Mouse (Mus musculus) embryonic fibroblast, embryonic 13.5 days (primary cell): ENCODE measurements around the gene Gprasp1. TPM values are rescaled to one million over a fixed set of nuclear protein-coding genes. Genes with fewer than 3 reads are reported as not detected.
"Not testable (repeated sequence)": the region's sequence is repeated elsewhere in the genome, so short reads cannot be mapped to it uniquely, and the experiment has no call there.

Experiments used
- H3K27ac ChIP-seq: 2 replicates; pipeline ENCODE4 v1.5.1; 2012; ENCODE audit warnings: low read length, control low read depth, inconsistent platforms; ENCODE audit not compliant: insufficient read depth
- H3K4me1 ChIP-seq: 2 replicates; pipeline ENCODE4 v1.6.1; 2011; ENCODE audit warnings: low read length; ENCODE audit not compliant: control insufficient read depth, insufficient read depth
- H3K4me3 ChIP-seq: 2 replicates; pipeline ENCODE4 v1.5.1; 2011; ENCODE audit warnings: mild to moderate bottlenecking, control low read depth, low read length; ENCODE audit not compliant: insufficient read depth
- CTCF ChIP-seq: IDR thresholded peaks from 2 replicates; pipeline ENCODE4 v1.5.1; 2011; ENCODE audit warnings: mild to moderate bottlenecking, control low read depth, low read length, moderate library complexity, borderline replicate concordance; ENCODE audit not compliant: insufficient read depth
- POLR2A ChIP-seq: IDR thresholded peaks from 2 replicates; pipeline ENCODE4 v1.6.1; 2011; ENCODE audit warnings: low read depth, mild to moderate bottlenecking, control low read depth, low read length, moderate library complexity
- polyA plus RNA-seq: library from polyadenylated mRNA; stranded (reverse); fragments of >200 nt; gene quantifications from 2 replicates; pipeline ENCODE4 v1.2.4, GENCODE M21; 2011; ENCODE audit warnings: low read depth; ENCODE audit not compliant: missing spikeins, insufficient read length

Gene Gprasp1
- polyA plus RNA-seq, 1 experiment: 47.5 TPM

DNA sequence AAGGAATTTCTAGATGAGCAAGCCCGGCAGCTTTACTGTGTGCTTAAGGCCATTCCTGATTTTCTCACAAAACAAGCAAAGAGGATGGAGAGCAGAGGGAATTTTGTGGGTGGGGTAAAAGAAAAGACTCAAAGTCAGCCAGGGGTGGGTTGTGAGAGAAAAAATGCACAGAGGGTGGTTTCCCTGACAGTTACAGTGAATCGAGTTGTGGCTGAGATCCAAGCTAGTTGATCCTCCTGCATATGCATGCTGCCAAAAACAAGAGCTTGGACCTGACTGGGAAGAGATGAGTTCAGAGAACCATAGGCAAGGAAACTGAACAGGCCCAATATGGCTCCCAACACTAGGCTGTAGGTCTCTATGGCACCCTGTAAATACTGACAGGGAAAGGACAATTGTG, 95.4 kb downstream of the Gprasp1 start:
- TF ChIP-seq CTCF: no peak
- no peak for TF ChIP-seq POLR2A
- Histone ChIP-seq H3K4me1 (no peaks in the 10 kb centered on the region), H3K4me3 (no peak overlapping the region), H3K27ac (no peak overlapping the region)

DNA sequence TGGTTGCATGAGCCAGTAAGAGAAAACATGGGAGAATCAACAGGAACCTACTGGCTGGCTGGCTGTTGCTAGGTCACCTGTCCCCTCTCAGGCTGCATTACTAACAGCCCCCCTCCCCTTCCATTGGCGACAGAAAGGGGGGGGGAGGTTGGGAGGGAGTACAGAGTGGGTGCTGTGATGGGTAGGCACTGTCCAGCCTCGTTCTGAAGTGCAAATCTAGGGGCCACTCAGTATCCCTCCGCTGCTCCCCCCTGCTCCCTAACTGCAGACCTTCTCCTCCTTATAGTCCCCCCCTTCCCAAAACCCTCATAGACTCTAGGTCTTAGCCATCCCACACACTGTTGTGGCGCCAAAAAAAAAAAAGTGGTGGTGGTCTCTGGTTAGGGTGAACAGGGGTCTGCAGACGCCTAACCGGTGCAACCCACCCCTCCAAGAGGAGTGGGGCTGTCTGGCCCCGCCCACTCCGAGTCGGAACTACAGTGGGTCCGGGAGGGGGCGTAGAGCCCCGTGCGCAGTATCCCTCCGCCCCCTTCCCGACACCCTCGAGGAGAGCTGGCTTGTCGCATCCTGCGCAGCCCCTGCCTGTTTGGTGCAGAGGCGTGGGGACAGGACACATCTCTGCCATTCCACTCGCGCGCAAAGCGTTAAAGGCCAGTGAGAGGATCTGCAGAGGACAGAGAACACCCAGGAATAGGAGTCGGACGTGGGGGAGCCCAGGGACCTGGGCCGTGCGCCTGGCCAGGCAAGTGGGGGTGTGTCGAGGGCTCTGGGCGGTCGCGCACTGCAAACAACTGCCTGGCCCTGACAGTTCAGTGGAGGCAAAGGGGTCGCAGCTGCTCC, 96.2 kb downstream of the Gprasp1 start, which contains the start of gene Gprasp2:
Gprasp2 (plus strand) TSS at position 514 of the 840 bp plus-strand sequence.
- H3K4me3 ChIP-seq, H3K27ac ChIP-seq, H3K4me1 ChIP-seq: not testable (repeated sequence)

DNA sequence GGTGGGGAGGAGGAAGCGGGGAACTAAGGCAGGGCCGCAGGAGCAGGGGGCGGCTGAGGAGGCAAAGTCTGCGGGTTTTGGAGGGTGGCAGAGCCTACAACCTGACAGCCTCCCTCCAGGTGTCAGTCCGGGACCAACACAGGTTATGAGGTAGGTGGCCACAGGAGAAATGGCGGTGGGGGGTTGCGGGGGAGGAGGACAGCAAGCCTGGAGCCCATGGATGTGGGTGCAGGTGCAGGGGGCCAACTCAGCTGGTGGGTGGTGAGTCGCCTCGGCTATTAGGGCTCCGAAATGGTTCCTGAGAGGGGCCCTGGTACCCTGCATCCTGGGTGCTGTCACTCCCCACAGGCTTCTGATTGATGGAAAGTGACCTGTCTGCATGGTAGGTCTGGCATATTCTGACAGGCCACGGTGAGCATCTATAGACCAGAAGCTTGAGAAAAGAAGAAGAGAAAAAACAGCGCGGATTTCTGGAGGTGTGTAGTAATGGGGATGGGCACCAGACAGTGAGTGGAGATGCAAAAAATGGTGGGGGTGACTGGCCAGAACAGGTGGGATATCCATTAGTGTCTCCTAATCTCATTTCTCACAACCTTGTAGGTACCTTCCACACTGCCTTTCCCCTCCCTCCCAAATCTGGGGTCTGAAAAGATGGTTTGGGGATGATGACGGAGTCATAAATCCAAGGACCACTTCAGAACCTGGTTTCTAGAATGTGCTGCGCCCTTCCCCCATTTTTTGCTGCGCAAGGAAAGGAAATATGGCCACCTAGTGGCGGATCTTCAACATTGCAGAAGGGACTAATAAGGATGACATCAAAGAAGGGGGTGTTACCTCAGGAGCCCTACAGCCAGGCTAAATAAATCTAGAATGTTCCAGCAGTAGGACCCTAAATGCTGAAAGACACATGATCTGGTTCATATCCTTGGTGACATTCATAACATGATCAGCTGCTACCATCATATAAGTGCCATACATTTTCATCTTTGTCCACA, 97.2 kb downstream of the Gprasp1 start:
- H3K27ac ChIP-seq, H3K4me1 ChIP-seq, H3K4me3 ChIP-seq: not testable (repeated sequence)

Other genes with a start within 250 kb of the Gprasp1 start
- gene AV320801, start 248.1 kb upstream of the Gprasp1 start, polyA plus RNA-seq: not detected in 2 replicates
- gene Nxf7, start 144.0 kb upstream of the Gprasp1 start, polyA plus RNA-seq: not detected in 2 replicates
- gene Prame, start 115.0 kb upstream of the Gprasp1 start, polyA plus RNA-seq: not detected in 2 replicates
- not detected in 2 replicates for gene Tcp11x2, start 48.9 kb upstream of the Gprasp1 start, polyA plus RNA-seq
- not detected in 2 replicates for gene Tmsb15a, start 17.5 kb upstream of the Gprasp1 start, polyA plus RNA-seq
- 9.9 and 10.5 TPM in 2 replicates for gene Armcx5, start within 50 bp of the Gprasp1 start, polyA plus RNA-seq
- 27.6 and 32.9 TPM in 2 replicates for gene Bhlhb9, start 54.9 kb downstream of the Gprasp1 start, polyA plus RNA-seq
- gene Gprasp2, start 96.3 kb downstream of the Gprasp1 start, polyA plus RNA-seq: 2.4 and 6.3 TPM in 2 replicates